Mouse (Mus musculus): ENCODE measurements around the gene Tgfbr2.

Gene Tgfbr2

DNA sequence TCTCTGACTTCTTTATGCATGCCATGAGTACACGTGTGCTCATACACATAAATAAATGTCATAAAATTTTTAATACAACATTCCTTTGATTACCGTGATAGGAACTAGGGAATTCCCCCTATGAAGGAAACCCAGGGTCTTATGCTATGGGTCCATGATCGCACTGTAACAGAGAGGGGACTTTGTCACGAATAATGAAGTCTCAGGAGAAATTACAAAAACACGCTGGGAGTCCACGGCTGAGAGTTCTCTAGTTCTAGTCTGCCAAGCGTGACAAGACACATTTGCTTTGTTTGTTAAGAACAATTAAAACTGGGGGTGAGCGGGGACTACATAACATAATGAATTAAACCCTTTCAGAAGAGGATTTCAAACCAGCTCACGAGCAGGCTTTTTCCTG is 23.3 kb upstream of the Tgfbr2 start:
- in situ Hi-C loops (cut with MboI; ENCODE audit: low pct_unique_long_range_greater_than_20kb in 1 of 2, low sequenced_read_pairs in 2 of 2, unreplicated experiment in 1 of 2): no loop called here

DNA sequence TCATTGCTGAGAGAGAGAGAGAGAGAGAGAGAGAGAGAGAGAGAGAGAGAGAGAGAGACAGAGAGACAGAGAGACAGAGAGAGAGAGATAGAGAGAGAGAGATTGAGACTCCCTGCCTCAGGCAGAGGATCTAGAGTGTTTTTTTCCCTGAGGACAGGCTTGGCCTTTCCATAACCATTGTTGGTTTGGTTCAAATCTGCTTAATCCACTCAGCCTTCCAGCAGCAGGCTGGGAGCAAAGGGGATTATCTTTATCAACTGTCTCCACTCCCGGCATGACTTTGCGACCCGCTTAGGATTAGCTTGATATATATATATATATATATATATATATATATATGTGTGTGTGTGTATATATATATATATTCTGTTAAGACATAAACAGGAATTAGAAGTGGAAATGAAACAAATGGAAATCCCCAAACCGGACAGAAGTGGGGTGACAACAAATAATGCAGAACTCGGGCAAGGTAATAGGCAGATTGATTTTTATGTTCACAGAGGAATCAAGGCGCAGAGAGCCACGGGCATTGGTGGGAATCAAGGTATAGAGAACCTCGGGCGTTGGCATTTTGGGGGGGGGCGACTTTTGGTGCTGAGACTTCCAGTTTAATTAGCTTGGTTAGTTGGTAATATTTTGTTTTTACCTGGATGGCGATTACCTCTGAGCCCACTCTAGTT is 22.5 kb upstream of the Tgfbr2 start:
- in situ Hi-C loops (cut with MboI; ENCODE audit: low pct_unique_long_range_greater_than_20kb in 1 of 2, low sequenced_read_pairs in 2 of 2, unreplicated experiment in 1 of 2): no loop called here

GRCm38 (mm10) chr9:116193889-116194450 is 18.8 kb upstream of the Tgfbr2 start:
- in situ Hi-C loops (cut with MboI; ENCODE audit: low pct_unique_long_range_greater_than_20kb in 1 of 2, low sequenced_read_pairs in 2 of 2, unreplicated experiment in 1 of 2): no loop called here

- in situ Hi-C loops (cut with MboI; ENCODE audit: low pct_unique_long_range_greater_than_20kb in 1 of 2, low sequenced_read_pairs in 2 of 2, unreplicated experiment in 1 of 2): no loop called here
These were observed 18.3 kb upstream of the Tgfbr2 start for GRCm38 (mm10) chr9:116193535-116193881.

DNA sequence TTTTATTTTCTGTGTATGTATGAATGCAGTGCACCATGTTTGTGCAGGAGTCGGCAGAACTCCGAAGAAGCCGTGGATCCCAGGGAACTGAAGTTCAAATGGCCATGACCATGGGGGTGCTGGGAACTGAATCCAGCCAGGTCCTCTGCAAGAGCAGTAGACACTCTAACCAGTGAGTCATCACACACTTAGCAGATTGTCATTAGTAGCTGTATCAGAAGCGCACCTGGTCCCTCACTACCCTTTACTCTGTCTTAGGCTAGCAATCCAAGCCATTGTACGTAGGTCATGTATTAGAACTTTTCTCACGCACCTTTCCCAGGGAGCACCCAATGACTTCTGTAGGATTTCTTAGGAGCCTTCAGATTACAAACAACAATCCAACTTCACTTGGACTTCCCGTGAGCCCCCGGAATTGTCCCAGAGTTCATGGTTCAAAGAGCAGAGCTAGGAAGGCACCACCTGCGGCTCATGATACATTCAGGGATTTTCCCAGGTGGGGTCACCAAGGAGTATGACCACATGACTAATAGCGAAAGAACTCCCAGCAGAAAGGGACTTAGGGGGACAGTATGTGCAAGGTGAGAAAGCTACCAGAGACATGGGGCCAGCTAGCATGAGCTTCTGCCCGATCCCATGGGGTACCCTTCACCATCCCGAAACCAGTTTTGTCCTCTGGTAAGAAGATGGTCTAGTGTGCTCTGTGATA is 17.8 kb upstream of the Tgfbr2 start:
- in situ Hi-C loops (cut with MboI; ENCODE audit: low pct_unique_long_range_greater_than_20kb in 1 of 2, low sequenced_read_pairs in 2 of 2, unreplicated experiment in 1 of 2): no loop called here

GRCm38 (mm10) chr9:116192253-116192652 is 17.1 kb upstream of the Tgfbr2 start:
- in situ Hi-C loops (cut with MboI; ENCODE audit: low pct_unique_long_range_greater_than_20kb in 1 of 2, low sequenced_read_pairs in 2 of 2, unreplicated experiment in 1 of 2): no loop called here

GRCm38 (mm10) chr9:116189831-116190230 is 14.7 kb upstream of the Tgfbr2 start:
- in situ Hi-C loops (cut with MboI; ENCODE audit: low pct_unique_long_range_greater_than_20kb in 1 of 2, low sequenced_read_pairs in 2 of 2, unreplicated experiment in 1 of 2): no loop called here

DNA sequence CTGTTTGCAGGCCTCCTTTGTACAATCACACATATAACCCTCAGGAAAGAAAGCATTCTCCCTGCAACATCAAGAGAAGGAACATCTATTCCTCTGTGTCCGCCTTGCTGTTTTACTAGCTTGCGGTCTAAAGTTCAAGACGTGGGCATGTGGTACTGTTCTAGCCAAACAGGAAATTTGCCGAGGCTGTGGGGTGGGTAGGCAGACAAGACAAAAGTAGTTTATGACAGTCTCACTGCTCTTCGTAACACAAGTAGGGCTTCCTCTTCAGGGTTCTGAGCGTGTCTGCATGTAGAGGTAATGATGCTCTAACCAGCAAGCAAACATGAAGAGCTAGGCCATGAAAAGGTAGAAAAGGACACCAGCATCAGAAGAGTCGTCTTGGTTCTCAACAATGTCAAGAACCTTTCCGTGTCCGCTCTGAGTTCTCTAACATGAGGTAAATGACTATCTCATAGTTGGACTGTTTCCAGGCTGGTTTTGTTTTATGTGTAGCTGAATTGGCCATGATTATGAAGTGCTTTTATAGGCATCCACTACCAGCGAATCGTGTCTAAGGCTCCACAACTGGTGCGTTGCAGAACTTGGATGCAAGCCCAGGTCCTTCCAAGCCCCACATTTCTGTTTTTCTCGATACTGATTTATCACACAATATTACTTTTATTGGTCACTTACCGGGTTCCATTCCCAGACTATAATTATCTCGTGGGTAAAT is 13.9 kb upstream of the Tgfbr2 start:
- in situ Hi-C loops (cut with MboI; ENCODE audit: low pct_unique_long_range_greater_than_20kb in 1 of 2, low sequenced_read_pairs in 2 of 2, unreplicated experiment in 1 of 2): no loop called here

- in situ Hi-C loops (cut with MboI; ENCODE audit: low pct_unique_long_range_greater_than_20kb in 1 of 2, low sequenced_read_pairs in 2 of 2, unreplicated experiment in 1 of 2): no loop called here
These were observed 12.1 kb upstream of the Tgfbr2 start for GRCm38 (mm10) chr9:116187181-116187731.

DNA sequence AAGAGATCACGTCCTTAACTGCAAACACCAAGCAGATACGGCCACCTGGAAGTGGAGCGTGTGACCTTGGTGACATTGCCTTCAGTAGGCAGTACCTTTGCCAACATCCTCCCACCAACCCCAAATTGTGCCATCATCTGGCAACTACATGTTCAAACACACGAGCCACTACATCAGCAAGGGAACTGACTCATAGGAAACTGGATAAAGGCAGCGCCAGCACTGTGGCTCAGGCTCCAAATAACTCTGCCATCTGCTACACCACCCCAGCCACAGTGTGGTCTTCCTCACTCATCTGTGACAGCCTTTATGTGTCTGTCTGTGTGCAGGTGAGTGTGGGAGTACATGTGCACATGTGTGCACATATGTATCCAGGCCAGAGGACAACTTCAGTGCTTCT is 9.7 kb upstream of the Tgfbr2 start:
- in situ Hi-C loops (cut with MboI; ENCODE audit: low pct_unique_long_range_greater_than_20kb in 1 of 2, low sequenced_read_pairs in 2 of 2, unreplicated experiment in 1 of 2): no loop called here

DNA sequence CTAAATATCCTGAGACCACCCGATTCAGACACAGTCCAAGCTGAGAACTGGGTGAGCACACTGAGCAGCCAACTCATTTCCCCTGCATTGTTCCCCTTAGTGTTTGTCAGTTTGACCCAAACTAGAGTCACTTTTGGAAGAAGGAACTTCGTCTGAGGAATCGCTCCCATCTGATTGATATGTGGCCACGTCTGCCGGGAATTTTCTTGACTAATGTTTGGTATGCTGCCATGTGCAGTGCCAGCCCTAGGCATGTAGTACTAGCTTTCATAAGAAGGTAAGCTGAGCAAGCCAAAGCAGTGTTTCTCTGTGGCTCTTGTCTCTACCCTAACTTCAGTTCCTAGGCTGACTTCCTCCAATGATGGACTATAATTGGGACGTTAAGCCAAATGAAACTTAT is 7.9 kb upstream of the Tgfbr2 start:
- in situ Hi-C loops (cut with MboI; ENCODE audit: low pct_unique_long_range_greater_than_20kb in 1 of 2, low sequenced_read_pairs in 2 of 2, unreplicated experiment in 1 of 2): no loop called here

- in situ Hi-C loops (cut with MboI; ENCODE audit: low pct_unique_long_range_greater_than_20kb in 1 of 2, low sequenced_read_pairs in 2 of 2, unreplicated experiment in 1 of 2): no loop called here
These were observed 6.4 kb upstream of the Tgfbr2 start for GRCm38 (mm10) chr9:116181608-116182007.

DNA sequence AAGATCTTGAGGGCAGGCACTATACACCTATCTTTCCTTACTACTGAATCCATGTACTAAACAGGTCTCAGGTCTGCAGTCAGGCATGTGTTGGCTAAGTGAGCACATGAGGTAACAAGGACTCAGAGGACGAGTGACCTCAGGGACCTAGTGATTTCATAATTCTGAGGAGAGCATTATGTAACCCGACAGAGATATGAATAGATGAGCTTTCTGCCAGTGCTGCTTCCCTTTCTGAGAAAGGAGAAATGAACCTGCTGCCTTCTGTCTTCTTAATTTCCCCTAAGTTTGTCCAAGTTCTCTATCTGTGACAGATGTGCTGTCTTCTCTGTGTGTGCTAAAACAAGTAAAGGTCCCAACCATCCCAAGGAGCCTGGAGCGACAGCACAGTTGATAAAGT is 3.0 kb upstream of the Tgfbr2 start:
- in situ Hi-C loops (cut with MboI; ENCODE audit: low pct_unique_long_range_greater_than_20kb in 1 of 2, low sequenced_read_pairs in 2 of 2, unreplicated experiment in 1 of 2): no loop called here

DNA sequence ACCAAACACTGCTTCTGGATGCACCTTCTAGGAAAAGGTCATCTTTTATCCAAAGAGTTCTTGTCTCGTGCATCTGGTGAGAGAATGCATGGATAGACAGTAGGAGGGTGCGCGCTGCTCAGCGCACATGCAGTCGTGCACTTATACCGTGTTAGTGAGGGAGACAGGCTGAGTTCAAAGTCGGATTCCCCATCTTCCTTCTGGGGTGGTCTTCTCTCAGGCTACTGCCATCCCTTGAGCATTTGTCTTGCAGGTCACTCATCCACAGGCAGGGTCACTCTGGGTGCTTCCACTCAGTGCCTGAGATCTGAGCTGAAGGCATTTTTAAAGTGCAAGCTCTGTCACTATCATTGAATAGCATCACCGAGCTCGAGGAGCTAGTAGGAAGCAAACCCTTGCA is 1.9 kb upstream of the Tgfbr2 start:
- in situ Hi-C loops (cut with MboI; ENCODE audit: low pct_unique_long_range_greater_than_20kb in 1 of 2, low sequenced_read_pairs in 2 of 2, unreplicated experiment in 1 of 2): no loop called here

- in situ Hi-C loops (cut with MboI; ENCODE audit: low pct_unique_long_range_greater_than_20kb in 1 of 2, low sequenced_read_pairs in 2 of 2, unreplicated experiment in 1 of 2): no loop called here
These were observed 442 bp upstream of the Tgfbr2 start for GRCm38 (mm10) chr9:116175488-116176115.

DNA sequence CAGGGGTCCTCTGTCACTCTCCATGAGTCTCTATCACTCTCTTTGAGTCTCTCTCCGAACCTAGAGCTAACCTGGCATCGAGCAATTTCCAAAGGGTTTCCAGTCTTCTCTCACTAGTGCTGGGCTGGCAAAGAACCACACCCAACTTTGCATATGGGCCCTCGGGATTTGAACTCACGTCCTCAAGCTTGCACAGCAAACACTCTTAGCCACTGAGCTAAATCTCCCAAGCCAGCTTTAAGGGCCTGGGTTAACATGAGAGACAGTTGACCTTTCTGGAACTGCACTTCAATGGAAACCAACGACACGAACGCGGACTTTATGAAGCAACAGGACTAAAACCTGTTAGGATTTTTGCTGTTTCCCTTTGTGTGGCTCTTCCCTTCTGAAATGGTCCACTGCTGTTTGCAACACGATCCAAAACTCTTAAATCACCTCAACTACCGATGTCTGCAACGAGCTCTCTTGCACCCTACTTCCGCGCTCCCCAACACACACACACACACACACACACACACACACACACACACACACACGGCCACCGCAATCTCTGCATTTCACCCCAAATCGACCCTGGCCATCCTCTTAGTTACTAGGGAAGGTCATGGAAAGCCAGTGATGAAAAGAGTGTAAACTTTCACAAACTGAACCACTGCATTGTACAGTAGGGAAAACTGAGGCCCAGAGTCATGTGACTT is 1.5 kb downstream of the Tgfbr2 start:
- in situ Hi-C loops (cut with MboI; ENCODE audit: low pct_unique_long_range_greater_than_20kb in 1 of 2, low sequenced_read_pairs in 2 of 2, unreplicated experiment in 1 of 2): no loop called here

GRCm38 (mm10) chr9:116173059-116173458 is 2.1 kb downstream of the Tgfbr2 start:
- in situ Hi-C loops (cut with MboI; ENCODE audit: low pct_unique_long_range_greater_than_20kb in 1 of 2, low sequenced_read_pairs in 2 of 2, unreplicated experiment in 1 of 2): no loop called here

DNA sequence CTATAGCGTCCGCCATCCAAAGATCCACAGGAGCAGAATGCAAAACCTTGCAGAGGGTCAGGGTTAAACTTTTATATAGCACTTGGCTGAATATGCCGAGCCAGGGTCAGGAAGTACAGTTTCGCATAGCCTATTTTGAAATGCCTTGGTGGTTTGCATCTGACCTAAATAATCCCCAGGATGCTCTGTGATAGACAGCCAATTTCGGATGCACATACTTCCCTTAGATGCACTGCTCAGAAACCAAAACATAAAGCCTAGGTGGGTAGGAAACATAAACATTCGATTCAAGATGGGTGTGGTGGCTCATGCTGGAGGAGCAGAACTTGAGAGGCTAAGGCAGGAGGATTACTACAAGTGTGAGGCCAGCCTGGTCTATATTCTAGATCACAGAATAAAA is 6.1 kb downstream of the Tgfbr2 start:
- in situ Hi-C loops (cut with MboI; ENCODE audit: low pct_unique_long_range_greater_than_20kb in 1 of 2, low sequenced_read_pairs in 2 of 2, unreplicated experiment in 1 of 2): no loop called here
